Mouse (Mus musculus) hindbrain, embryonic 11.5 days (tissue): ENCODE measurements at regions not wholly inside any gene's neighbourhood (a gene's known extent, or its start where the extent isn't known, plus 50 kb on each side); places are given as distances from the start of the nearest gene placed in this dataset.

Experiments used
- ATAC-seq: fragments of 200-750 bp; cut with Nextera tagmentation; 2 replicates; pipeline ENCODE4 v1.8.0; 2017; ENCODE audit warnings: mild to moderate bottlenecking, moderate TSS enrichment, moderate library complexity; ENCODE audit not compliant: low FRiP score
- DNase-seq: peaks from one replicate; pipeline ENCODE4 v3.0.0-alpha.2; 2015; ENCODE audit warnings: low spot score
- H3K27ac ChIP-seq: fragments of 300-500 bp; sonication (generic); 2 replicates; pipeline ENCODE4 v1.5.1; 2014; ENCODE audit warnings: mild to moderate bottlenecking, low read depth, low read length
- H3K27me3 ChIP-seq: fragments of 300-500 bp; sonication (generic); 2 replicates; pipeline ENCODE4 v1.6.1; 2014; ENCODE audit warnings: mild to moderate bottlenecking, low read length, moderate library complexity, mixed read lengths; ENCODE audit not compliant: control insufficient read depth, insufficient read depth
- H3K36me3 ChIP-seq: fragments of 300-500 bp; sonication (generic); 2 replicates; pipeline ENCODE4 v1.6.1; 2014; ENCODE audit warnings: mild to moderate bottlenecking, low read length, moderate library complexity, mixed read lengths; ENCODE audit not compliant: control insufficient read depth, insufficient read depth
- H3K4me1 ChIP-seq: fragments of 300-500 bp; sonication (generic); replicated peaks from 2 replicates; pipeline ENCODE4 v1.6.1; 2014; ENCODE audit warnings: low read length, mixed read lengths; ENCODE audit not compliant: control insufficient read depth, insufficient read depth
- H3K4me2 ChIP-seq: fragments of 300-500 bp; sonication (generic); replicated peaks from 2 replicates; pipeline ENCODE4 v1.6.1; 2014; ENCODE audit warnings: mild to moderate bottlenecking, low read depth, low read length
- H3K4me3 ChIP-seq: fragments of 300-500 bp; sonication (generic); 2 replicates; pipeline ENCODE4 v1.5.1; 2014; ENCODE audit warnings: low read depth, low read length
- H3K9ac ChIP-seq: fragments of 300-500 bp; sonication (generic); 2 replicates; pipeline ENCODE4 v1.6.1; 2014; ENCODE audit warnings: low read depth, low read length
- H3K9me3 ChIP-seq: fragments of 300-500 bp; sonication (generic); 2 replicates; pipeline ENCODE4 v1.6.1; 2016; ENCODE audit warnings: low read length; ENCODE audit not compliant: control insufficient read depth
- WGBS: fragments of 180-500 bp; shearing (Covaris S2); extraction: QIAGEN DNeasy Blood & Tissue Kit; methylation state at CpG from one replicate; pipeline ENCODE4 v1.1.7; 2014; 5-methylcytosine and 5-hydroxymethylcytosine counted together

- DNase-seq (no peak), ATAC-seq (no peak)
- no peak overlapping the region for H3K4me2 ChIP-seq
- H3K4me3 ChIP-seq = no peak overlapping the region
- WGBS = 98% methylated on average over 11 of the region's 11 CpGs
- H3K9me3 ChIP-seq = no peaks in the 10 kb centered on the region
- no peaks in the 10 kb centered on the region for H3K27me3 ChIP-seq
- no peaks in the 10 kb centered on the region for H3K4me1 ChIP-seq
- no peaks in the 10 kb centered on the region for H3K36me3 ChIP-seq
- no peak overlapping the region for H3K9ac ChIP-seq
- no peak overlapping the region for H3K27ac ChIP-seq
Observed at GRCm38 (mm10) chr6:141059250-141059916, 189.7 kb upstream of the Pde3a start.

DNA sequence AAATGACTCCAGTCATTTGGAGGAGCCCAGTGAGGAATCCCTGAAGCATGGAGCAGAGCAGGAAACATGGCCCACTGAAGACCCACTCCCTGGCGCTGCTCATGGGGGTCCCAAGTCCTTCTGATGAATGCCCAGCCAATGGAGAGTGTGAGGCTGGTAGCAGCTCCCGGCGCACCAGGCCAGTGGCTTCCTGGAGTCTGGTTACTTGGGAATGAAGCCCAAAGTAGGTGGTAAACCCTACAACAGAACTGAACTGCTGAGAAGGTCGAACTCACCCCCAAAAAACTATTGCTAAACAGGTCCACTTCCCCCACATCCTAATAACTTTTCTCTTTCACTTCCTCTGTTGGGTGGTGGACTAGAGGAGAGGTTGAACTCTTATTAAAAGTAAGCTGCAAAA lies 183.3 kb upstream of the Pde3a start:
- no peak overlapping the region for H3K4me2 ChIP-seq
- no peaks in the 10 kb centered on the region for H3K9me3 ChIP-seq
- H3K27me3 ChIP-seq = no peaks in the 10 kb centered on the region
- H3K27ac ChIP-seq = no peak overlapping the region
- DNase-seq (no peak), ATAC-seq (no peak)
- H3K4me1 ChIP-seq = no peaks in the 10 kb centered on the region
- no peaks in the 10 kb centered on the region for H3K36me3 ChIP-seq
- H3K4me3 ChIP-seq = no peak overlapping the region
- WGBS = 83% methylated on average over 4 of the region's 4 CpGs
- H3K9ac ChIP-seq = no peak overlapping the region

DNA sequence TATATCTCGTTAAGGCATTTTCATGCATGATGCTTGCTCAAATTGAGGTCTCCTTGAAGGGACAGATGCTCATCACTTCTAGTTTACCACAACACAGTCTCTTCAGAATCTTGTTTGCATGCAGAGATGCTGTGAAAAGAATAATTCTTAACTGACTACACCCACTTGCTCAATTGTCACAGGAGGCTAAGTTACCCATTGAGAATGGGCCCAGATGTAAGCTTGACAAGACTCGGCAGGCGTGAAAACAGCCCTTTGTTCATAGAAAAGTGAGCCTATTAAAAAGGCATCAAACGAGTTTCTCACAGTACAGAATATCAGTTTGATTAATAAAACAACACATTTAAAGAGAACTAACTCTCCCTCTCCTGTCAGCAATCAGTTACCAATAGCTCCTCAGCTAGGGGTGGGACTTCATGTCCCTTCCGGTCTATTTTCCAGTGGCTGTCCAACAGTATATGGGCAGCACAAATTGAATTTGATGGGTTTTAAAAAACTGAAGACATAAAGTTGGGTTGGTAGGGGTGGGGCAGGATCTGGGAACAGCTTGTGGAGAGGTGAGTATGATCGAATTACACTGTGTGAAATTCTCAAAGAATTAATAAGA lies 180.1 kb upstream of the Pde3a start:
- no peak overlapping the region for H3K27ac ChIP-seq
- ATAC-seq (peak; percentile 55), DNase-seq (peak; percentile 11)
- H3K9ac ChIP-seq = no peak overlapping the region
- no peaks in the 10 kb centered on the region for H3K9me3 ChIP-seq
- H3K36me3 ChIP-seq = no peaks in the 10 kb centered on the region
- H3K4me3 ChIP-seq = no peak overlapping the region
- no peaks in the 10 kb centered on the region for H3K27me3 ChIP-seq
- H3K4me2 ChIP-seq = no peak overlapping the region
- 46% methylated on average over 6 of the region's 6 CpGs for WGBS
- H3K4me1 ChIP-seq = no peaks in the 10 kb centered on the region

GRCm38 (mm10) chr6:141069896-141070295 lies 179.2 kb upstream of the Pde3a start:
- 93% methylated on average over 6 of the region's 6 CpGs for WGBS
- Histone ChIP-seq H3K4me3 (no peak overlapping the region), H3K4me2 (no peak overlapping the region), H3K9me3 (no peaks in the 10 kb centered on the region), H3K9ac (no peak overlapping the region), H3K27ac (no peak overlapping the region), H3K4me1 (no peaks in the 10 kb centered on the region), H3K27me3 (no peaks in the 10 kb centered on the region), H3K36me3 (no peaks in the 10 kb centered on the region)
- no peak for ATAC-seq
- DNase-seq = no peak

DNA sequence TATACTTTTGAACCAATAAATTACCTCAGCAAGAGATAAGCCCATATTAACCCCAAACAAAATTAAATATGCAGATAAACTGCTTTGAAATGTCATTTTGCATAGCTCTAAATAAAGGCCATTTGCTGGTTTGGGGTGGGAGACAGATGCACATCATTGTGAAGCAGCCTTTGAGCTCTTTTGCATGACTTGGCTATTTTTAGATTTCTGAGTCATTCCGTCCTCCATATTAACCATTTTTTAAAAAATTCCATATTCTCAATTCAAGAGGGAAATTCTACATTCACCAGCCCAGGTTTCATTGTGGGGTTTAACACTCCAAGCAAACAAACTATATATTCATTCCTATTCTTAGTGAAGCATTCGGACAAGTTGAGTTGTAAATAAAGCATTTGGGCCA lies 177.6 kb upstream of the Pde3a start:
- H3K9me3 ChIP-seq = no peaks in the 10 kb centered on the region

GRCm38 (mm10) chr6:141091076-141091780 lies 157.8 kb upstream of the Pde3a start:
- H3K27ac ChIP-seq = no peak overlapping the region
- H3K9ac ChIP-seq = no peak overlapping the region
- no peaks in the 10 kb centered on the region for H3K4me1 ChIP-seq
- no peaks in the 10 kb centered on the region for H3K36me3 ChIP-seq
- DNase-seq (no peak), ATAC-seq (no peak)
- no peak overlapping the region for H3K4me2 ChIP-seq
- WGBS = 67% methylated on average over 9 of the region's 9 CpGs
- no peaks in the 10 kb centered on the region for H3K9me3 ChIP-seq
- no peaks in the 10 kb centered on the region for H3K27me3 ChIP-seq
- no peak overlapping the region for H3K4me3 ChIP-seq

More for the DNA sequence above, 177.6 kb upstream of the Pde3a start:
- 89% methylated on average over 2 of the region's 2 CpGs for WGBS
- no peaks in the 10 kb centered on the region for H3K36me3 ChIP-seq
- no peak overlapping the region for H3K9ac ChIP-seq
- H3K4me3 ChIP-seq = no peak overlapping the region
- no peaks in the 10 kb centered on the region for H3K27me3 ChIP-seq
- ATAC-seq (no peak), DNase-seq (no peak)
- H3K4me1 ChIP-seq = no peaks in the 10 kb centered on the region
- no peak overlapping the region for H3K4me2 ChIP-seq
- no peak overlapping the region for H3K27ac ChIP-seq

- Histone ChIP-seq H3K4me1 (no peaks in the 10 kb centered on the region), H3K4me2 (no peak overlapping the region), H3K27ac (no peak overlapping the region), H3K9ac (no peak overlapping the region), H3K4me3 (no peak overlapping the region), H3K27me3 (no peaks in the 10 kb centered on the region), H3K9me3 (no peaks in the 10 kb centered on the region), H3K36me3 (no peaks in the 10 kb centered on the region)
- DNase-seq (no peak), ATAC-seq (no peak)
- 77% methylated on average over 6 of the region's 6 CpGs for WGBS
Observed at GRCm38 (mm10) chr6:141091781-141092140, 157.3 kb upstream of the Pde3a start.

GRCm38 (mm10) chr6:141097338-141098122 lies 151.5 kb upstream of the Pde3a start:
- ATAC-seq (no peak), DNase-seq (no peak)
- no peaks in the 10 kb centered on the region for H3K4me1 ChIP-seq
- H3K4me2 ChIP-seq = no peak overlapping the region
- H3K27ac ChIP-seq = no peak overlapping the region
- no peak overlapping the region for H3K9ac ChIP-seq
- 67% methylated on average over 13 of the region's 13 CpGs for WGBS
- H3K9me3 ChIP-seq = no peaks in the 10 kb centered on the region
- no peaks in the 10 kb centered on the region for H3K36me3 ChIP-seq
- H3K27me3 ChIP-seq = no peaks in the 10 kb centered on the region
- H3K4me3 ChIP-seq = no peak overlapping the region
